Mouse (Mus musculus): Measurements from ENCODE around the gene Vegfb. TPM values are rescaled to one million over a fixed set of nuclear protein-coding genes. Genes with fewer than 3 reads are reported as not detected.
A peak's percentile ranks its signal among the peaks of the same experiment; 100 is the strongest.

Vegfb gene
- total RNA-seq, 2 experiments from 2014 or later: 93.3 to 98.7 TPM

DNA sequence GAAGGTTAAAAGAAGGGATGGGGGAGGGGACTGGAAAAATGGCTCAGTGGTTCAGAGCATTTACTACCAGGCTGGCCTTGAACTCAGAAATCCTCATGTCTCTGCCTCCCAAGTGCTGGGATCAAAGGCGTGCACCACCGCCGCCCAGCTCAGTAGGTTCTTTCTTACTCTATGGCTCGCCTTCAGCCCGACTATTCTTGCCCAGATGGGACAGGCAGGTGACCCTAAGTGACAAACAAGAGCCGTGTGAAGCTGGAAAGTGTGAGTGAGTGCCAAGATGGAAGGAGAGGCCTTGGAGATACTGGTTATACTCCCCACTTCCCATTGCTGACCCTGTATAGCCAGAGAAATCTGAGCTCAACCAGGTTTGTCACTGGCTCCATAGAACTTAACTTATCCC is 43.7 kb downstream of the Vegfb start:
- DNase-seq (ENCODE audit: low spot score in 2 of 2): no peak

DNA sequence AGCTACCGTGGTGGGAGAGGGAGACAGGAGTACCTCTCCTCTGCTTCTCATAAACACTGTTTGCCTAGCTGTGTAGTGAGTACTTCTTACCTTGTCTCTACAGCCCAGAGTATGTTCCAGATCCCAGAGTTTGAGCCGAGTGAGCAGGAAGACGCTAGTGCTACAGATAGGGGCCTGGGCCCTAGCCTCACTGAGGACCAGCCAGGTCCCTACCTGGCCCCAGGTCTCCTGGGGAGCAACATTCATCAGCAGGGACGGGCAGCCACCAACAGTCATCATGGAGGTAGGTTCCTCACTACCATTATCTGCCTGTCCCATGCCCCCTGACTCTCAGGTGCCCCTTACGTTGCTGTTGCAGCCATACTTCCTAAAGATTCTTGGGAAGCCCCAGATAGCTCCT is 44.7 kb downstream of the Vegfb start:
- DNase-seq (ENCODE audit: low spot score in 2 of 2): no peak

DNA sequence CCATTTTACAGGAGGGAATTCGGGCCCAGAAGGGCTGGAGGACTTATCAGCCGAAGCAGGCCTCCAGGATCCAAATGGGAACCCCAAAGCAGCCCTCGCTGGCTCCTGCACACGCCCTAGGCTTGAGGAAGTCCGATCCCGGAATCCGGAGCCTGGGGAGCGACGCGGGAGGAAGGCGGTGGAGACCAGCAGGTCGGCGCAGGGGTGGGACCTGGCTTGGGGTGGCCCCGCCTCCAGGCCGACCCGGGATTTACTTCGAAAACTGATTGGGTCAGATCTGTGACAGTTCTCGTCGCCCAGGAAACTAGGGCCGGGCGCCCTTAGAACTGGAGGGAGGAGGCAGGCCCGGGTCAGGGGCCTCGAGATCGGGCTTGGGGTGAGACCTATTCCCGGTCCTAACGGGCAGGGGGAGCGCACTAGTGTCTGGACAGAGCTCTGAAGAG is 45.2 kb downstream of the Vegfb start, which contains the start of gene Gpr137:
Gpr137 (minus strand) TSS at position 232 of the 443 bp plus-strand sequence.
- DNase-seq (ENCODE audit: low spot score in 2 of 2): peak; percentile 88 to 93

DNA sequence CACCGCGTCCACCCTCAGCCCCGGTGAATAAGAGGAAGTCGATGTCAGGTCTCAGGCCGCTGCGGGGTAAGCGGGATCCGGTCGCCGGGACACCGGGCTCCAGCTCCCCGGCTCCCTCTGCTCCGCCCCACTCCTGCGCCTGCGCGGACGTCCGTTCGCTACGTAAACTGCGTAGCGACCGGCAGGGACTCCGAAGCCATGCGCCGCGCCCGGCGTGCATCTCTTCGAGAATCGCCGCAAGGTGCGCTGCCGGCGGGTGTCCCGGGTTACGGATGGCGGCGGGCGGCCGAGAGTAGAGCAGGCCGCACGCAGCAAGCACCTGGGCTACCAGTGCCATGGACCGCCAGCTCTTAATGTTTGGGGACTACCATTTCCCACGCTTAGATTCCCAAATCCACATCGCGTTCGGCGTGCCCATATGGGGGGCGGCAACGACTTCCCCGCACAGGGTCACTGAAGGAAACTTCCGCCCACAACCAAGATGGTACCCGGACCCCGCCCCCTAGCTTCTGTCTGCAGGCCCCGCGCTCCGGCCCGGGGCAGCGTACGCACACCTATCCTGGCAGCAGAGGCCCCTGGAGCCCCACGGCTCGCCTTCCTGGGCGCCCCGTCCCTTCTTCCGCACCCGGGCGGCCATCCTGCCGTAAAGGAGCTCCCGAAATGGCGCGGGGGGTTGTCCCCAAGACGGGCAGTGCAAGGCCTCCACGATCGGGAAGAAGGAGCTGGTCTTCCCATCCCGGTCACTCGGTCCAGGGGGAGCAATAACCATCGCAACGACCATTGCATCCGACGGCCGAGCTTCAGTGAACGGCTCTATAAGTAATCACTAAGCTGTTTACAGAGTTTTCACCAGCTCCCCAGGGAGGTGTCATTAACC is 45.8 kb downstream of the Vegfb start, which contains the start of gene Bad:
Bad (plus strand) TSS at position 490 of the 877 bp plus-strand sequence.
- peak; percentile 93 to 94 for DNase-seq (ENCODE audit: low spot score in 2 of 2)

DNA sequence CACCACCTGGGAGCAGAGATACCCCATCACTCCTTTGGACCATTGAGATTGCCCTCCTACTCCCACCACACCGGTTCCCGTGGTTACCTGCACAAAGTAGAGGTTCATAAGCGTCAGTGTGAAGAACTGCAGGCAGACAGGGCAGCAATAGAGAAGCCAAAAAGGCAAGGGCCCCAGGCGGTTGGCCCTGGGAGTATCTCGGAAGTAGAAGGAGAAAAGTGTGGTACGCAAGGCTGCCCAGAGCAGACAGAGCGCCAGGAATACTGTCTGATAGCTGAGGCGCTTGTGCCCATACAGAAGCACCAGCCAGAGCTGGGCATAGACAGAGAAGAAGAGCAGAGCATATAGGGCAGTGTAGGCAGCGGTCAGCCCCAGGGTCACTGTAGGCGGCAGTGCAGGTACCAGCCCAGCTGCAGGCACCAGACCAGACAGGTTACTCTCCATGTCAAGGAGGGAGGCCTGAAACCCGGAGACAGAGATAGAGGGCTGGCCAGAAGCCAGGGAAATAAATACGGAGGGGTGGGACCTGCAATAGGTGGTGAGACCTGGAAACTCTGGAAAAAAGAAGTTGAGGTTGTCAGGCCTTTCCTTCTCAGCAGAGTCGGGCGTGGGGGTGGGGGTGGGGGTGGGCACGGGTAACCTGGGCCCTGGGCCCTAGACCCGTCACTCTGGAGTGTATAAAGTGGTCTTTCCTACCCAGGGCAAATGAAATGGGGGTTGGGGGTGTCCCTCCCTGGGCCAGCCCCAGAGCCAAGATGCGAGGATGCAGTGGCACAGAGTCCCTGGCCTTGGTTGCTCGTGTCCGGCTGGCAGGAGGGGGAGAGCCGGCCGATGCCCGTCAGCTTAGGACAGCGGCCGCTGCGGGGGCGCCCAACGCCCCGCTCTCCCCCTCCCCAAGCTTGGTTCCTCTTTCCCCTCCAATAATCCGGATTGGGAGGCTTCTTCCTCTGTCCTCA is 46.8 kb downstream of the Vegfb start:
- DNase-seq (ENCODE audit: low spot score in 2 of 2): no peak

DNA sequence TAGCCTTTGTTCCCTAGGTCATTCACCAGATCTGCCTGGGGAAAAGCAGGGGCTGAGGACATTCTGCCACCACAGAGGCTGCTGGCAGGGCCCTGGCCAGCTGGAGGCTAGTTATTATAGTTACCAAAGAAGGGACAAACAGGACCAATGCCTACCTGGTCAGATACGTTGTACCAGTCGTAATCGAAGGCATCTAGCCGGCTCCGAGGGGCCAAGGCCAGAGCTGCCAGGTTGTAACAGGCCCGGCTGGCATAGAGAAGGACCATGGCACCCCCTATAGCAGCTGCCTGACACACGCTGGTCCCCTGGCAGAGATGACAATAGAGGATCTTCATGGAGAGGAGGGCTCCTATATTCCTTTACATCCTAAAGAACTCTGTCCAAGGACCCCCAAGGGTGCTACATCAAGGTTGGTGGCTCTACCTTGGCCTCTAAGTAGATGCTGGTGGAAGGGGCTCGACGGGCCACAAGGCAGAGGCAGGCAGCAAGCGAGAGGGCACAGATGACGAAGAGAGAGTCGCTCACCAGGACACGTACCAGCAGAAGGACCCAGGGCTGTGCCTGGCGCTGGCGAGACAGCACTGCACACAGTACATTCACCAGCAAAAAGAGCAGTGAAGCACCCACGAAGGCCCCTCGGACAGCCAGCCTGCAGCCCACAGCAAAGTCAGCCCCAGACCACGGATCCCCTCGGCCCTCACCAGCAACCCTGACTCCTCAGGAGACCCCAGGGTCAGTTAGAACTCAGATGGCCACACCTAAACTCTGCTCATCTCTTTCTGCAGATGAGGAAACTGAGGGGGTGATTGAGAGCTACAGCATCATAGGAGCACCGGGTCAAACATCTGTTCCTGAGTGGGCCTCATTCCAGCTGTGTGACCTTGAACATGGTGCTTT is 48.1 kb downstream of the Vegfb start:
- no peak for DNase-seq (ENCODE audit: low spot score in 2 of 2)

DNA sequence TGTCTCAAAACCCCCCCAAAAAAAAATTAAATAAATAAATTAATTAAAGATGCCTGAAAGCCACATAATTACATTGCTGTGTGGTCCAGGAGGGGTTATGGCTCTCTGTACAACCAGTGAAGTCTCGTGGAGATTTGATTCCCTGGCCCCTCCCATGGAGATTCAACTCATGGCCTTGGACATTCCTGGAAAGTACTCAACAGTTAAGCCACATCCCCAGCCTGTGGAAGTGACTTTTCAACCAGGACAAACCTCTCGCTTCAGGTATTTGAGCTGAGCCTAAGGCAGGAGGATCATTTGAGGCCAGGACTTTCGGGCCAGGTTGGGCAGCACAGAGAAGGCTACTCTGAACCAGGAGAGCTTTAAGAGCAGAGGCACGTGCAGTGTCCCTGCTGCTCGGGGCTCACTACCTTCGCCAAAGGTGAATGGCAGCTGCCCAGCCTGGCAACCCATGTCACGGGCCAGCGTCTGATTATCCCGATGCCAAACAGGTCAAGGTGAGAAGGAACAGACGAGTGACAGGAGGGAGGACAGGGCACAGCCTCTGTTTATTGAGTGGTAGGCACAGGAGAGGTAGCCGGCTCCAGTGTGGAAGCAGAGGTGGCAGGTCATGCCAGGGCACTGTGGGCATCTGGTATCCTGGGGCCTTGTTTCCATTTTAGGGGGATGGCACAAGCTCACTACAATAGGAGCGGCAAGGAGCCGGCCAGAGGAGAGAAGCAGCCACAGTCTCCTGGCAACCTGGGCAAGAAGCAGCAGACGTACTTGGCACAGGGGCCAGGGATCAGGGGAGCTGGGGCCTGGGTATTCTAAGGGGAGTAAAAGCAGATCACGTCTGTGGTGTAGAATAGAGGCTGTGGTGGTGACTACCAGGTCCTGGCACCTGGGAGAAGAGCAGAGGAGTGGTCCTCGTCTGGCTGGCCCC is 49.6 kb downstream of the Vegfb start:
- DNase-seq (ENCODE audit: low spot score in 2 of 2): no peak

DNA sequence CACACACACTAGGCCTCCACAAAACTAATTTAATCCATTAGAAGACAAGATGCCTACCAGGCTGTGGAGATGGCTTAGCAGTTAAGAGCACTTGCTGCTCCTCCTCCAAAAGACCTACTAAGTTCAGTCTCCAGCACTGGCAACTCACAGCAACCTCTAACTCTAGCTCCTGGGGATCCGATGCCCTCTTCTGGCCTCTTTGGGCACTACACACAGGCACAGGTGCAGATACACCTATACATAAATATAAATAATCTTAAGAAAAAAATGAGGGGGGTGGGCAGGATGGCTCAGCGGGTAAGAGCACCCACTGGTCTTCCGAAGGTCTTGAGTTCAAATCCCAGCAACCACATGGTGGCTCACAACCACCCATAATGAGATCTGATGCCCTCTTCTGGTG is 51.2 kb downstream of the Vegfb start:
- DNase-seq (ENCODE audit: low spot score in 2 of 2): no peak

DNA sequence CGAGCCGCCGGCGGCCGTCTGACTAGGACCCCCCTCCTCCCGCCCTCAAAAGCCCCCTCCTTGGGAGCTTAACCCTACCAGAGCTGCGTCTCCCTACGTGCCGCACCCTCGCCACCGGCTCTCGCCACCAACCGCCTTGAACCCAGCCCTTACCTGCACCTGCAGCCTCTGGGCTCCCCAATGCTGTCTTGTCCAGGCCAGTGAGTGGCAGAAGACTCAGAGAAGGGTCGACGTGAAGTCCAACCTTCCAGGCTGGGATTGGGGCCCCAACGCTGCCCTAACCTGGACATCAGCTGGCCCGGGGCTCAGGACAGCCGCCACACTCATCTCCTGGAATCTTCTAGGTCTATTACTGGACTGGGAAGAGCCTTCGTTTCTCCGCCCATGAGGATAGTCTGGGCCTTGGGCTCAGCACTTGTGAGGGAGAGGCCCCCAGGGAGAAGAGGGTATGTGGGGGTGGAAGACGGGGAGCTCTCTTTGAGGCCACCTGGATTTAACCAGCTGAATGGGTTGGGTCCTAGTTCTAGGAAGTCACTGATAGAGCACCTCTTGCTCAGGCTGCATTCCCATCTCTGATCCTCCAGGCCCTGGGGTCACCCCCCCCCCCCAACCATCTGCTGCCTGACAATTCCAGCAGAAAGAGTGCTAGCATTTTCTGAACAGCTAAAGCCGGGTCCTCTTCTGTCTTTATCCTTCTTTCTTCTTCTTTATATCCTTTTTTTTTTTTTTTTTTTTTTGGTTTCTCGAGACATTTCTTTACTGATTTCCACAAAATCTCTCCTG is 53.1 kb downstream of the Vegfb start, which contains the start of gene Kcnk4:
Kcnk4 (minus strand) TSS at position 321 of the 783 bp plus-strand sequence.
- DNase-seq (ENCODE audit: low spot score in 2 of 2): no peak

DNA sequence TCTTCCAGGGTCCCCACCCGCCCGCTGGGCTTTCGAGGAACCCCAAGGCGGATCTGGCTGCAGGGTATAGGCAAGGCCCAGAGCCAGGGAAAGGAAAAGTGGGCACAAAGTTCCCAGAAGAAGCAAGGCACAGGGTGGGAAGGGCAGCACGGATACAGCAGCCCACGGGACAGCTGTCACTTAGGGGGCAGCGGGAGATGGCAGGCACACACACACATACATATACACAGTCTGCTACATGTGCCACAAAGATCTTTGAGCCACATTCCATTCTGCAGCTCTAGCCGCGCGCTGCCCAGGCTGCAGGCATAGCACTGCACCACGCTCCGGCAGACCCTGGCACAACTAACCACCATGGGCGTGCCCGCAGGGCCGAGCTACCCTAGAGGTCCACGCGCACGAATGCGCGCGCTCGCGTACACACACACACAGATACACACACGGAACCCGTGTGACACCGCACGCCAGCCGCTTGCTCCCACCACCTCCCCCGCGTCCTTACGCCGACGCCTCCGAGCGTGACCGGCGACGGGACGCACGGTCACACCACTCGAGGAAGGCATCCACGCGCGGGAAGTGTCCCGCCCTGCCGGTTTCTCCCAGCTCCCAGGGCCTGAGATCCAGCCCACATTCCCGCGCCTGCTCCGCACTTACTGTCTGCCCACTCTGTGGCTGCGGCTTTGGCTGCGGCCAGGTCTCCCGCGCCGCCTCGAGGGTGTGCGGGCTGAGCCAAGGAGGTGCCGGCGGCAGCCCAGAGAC is 53.8 kb downstream of the Vegfb start:
- DNase-seq (ENCODE audit: low spot score in 2 of 2): peak; percentile 58 to 75

DNA sequence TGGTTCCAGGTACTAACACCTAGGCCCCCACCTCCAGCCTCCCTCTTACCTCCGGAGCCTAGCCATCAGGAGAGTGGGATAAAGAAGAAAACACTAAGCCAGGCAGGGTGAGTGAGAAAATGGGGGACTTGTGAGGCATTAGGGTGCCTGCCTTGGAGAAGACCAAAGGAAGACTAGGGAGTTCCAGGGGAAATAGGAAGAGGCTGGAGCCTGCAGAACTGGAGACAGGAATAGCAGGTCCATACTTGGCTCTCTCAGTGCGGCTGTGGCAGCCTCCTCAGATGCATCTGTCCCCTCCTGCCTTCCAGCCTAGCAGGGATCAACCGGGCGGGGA is 54.4 kb downstream of the Vegfb start:
- DNase-seq (ENCODE audit: low spot score in 2 of 2): no peak

Other genes with a start within 250 kb of the Vegfb start
- 10 to 100 TPM; 37.2 to 44.4 TPM for gene Rps6ka4, start 147.0 kb downstream of the Vegfb start, total RNA-seq (2021)
- 1 to 10 TPM; 3.4 to 3.5 TPM for gene Ccdc88b, start 129.4 kb downstream of the Vegfb start, total RNA-seq (2021)
- 10 to 100 TPM; 46.2 to 46.4 TPM for gene Trmt112, start 78.0 kb downstream of the Vegfb start, total RNA-seq (2021)
- 100 to 1,000 TPM; 367 to 381 TPM for gene Prdx5, start 77.5 kb downstream of the Vegfb start, total RNA-seq (2021)
- gene Esrra, start 65.8 kb downstream of the Vegfb start, total RNA-seq (2021): 10 to 100 TPM; 69.5 to 72.2 TPM
- gene Catsperz, start 62.3 kb downstream of the Vegfb start, total RNA-seq (2021): 10 to 100 TPM; 16.9 to 22.5 TPM
- gene Kcnk4, start 53.1 kb downstream of the Vegfb start, total RNA-seq (2021): 10 to 100 TPM; 29.2 to 37.4 TPM
- 10 to 100 TPM; 39.0 to 40.5 TPM for gene Bad, start 45.8 kb downstream of the Vegfb start, total RNA-seq (2021)
- gene Gpr137, start 45.2 kb downstream of the Vegfb start, total RNA-seq (2021): 100 to 1,000 TPM; 103 to 106 TPM
- gene Ppp1r14b, start 12.7 kb downstream of the Vegfb start, total RNA-seq (2021): 10 to 100 TPM; 54.7 to 64.7 TPM
- 10 to 100 TPM; 14.2 to 14.6 TPM for gene Plcb3, start 11.2 kb downstream of the Vegfb start, total RNA-seq (2021)
- 100 to 1,000 TPM; 106 to 115 TPM for gene Fkbp2, start 7.2 kb downstream of the Vegfb start, total RNA-seq (2021)
- 10 to 100 TPM; 27.8 to 31.8 TPM for gene Dnajc4, start 4.9 kb upstream of the Vegfb start, total RNA-seq (2021)
- 10 to 100 TPM; 12.2 to 14.2 TPM for gene Nudt22, start 8.5 kb upstream of the Vegfb start, total RNA-seq (2021)
- gene Trpt1, start 8.5 kb upstream of the Vegfb start, total RNA-seq (2021): 10 to 100 TPM; 19.6 to 24.6 TPM
- 1 to 10 TPM; 4.0 to 4.5 TPM for gene Fermt3, start 31.8 kb upstream of the Vegfb start, total RNA-seq (2021)
- 100 to 1,000 TPM; 211 to 217 TPM for gene Stip1, start 52.3 kb upstream of the Vegfb start, total RNA-seq (2021)
- gene Macrod1, start 69.2 kb upstream of the Vegfb start, total RNA-seq (2021): 10 to 100 TPM; 15.0 to 16.6 TPM
- gene Flrt1, start 118.1 kb upstream of the Vegfb start, total RNA-seq (2021): 10 to 100 TPM; 40.9 to 42.8 TPM
- gene Otub1, start 218.7 kb upstream of the Vegfb start, total RNA-seq (2021): 100 to 1,000 TPM; 274 to 284 TPM
- gene Cox8a, start 230.0 kb upstream of the Vegfb start, total RNA-seq (2021): 1,000 to 10,000 TPM in 1 of 2 experiments, 100 to 1,000 TPM in 1; 906 to 1,040 TPM